Mouse (Mus musculus) bone marrow, adult 2 months (tissue): Measurements from ENCODE around the gene Cpox.

Experiments used
- CTCF ChIP-seq: fragments of 200-500 bp; IDR thresholded peaks from 2 replicates; pipeline ENCODE4 v1.5.1; 2011; ENCODE audit warnings: low read length, control low read depth; ENCODE audit not compliant: control insufficient read depth, insufficient read depth
- POLR2A ChIP-seq: fragments of 200-500 bp; IDR thresholded peaks from 2 replicates; pipeline ENCODE4 v1.6.1; 2011; ENCODE audit warnings: low read depth, mild to moderate bottlenecking, control low read depth, low read length, borderline replicate concordance; ENCODE audit not compliant: control insufficient read depth

GRCm38 (mm10) chr16:58673811-58674410, 3.8 kb downstream of the Cpox start:
- no peak for TF ChIP-seq CTCF
- no peak for TF ChIP-seq POLR2A
